Mouse (Mus musculus) heart, postnatal 36 days (tissue): ENCODE results near the gene Rnf216. TPM values are rescaled to one million over a fixed set of nuclear protein-coding genes. Genes with fewer than 3 reads are reported as not detected.
A peak's percentile ranks its signal among the peaks of the same experiment; 100 is the strongest.

ENCODE experiments used
- DNase-seq, 2 experiments: peaks; one replicate each; pipeline ENCODE4 v3.0.0; 2021 to 2022
- intact Hi-C: fragments of 180-260 bp; cut with DNase I; formaldehyde crosslinking; loops from one replicate; pipeline ENCODE4 v1.15.1; 2025
- total RNA-seq, 2 experiments: library from RNA; stranded (reverse); gene quantifications; 2 replicates each; pipeline ENCODE4 v1.2.3; 2021

Rnf216 gene
- total RNA-seq, 2 experiments from 2014 or later, result 27.1 to 28.0 TPM

DNA sequence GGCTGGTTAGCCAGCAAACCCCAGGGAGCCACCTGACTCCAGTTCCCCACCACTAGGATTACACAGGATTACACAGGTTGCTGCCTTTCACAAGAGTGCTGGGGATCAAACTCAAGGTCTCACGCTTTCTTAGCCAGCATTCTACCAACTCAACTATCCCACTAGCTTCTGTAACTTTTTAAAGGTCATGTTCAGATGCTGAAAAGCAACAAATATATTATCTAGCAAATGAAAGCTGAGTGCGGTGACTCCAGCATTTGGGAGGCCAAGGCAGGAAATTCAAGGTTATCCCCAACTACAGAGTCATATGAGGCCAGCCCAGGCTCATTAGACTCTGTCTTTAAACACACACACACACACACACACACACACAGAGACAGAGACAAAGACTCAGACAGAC lies 9.6 kb downstream of the Rnf216 start:
- no peak for DNase-seq
- intact Hi-C loops, result no loop called here

GRCm38 (mm10) chr5:143101626-143102025 lies 11.2 kb downstream of the Rnf216 start:
- no peak for DNase-seq
- intact Hi-C loops, result no loop called here

DNA sequence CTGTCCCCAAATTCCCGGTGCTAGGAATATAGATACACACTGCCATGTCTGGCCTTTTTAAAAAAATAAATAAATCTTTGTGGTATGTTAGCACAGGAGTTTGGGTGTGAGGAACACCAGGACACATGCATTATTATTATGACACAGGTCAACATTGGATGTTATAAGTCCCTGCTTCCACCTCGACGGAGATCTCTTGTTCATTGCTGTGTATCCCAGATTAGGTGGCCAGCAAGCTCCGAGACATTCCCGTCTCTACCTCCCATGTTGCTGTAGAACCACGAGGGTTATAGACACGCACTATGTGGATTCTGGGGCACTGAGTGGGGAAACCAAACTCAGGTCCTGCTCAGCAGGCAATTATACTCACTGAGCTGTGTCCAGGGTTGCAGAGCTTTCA lies 17.5 kb downstream of the Rnf216 start:
- intact Hi-C loops, result no loop called here
- no peak for DNase-seq

DNA sequence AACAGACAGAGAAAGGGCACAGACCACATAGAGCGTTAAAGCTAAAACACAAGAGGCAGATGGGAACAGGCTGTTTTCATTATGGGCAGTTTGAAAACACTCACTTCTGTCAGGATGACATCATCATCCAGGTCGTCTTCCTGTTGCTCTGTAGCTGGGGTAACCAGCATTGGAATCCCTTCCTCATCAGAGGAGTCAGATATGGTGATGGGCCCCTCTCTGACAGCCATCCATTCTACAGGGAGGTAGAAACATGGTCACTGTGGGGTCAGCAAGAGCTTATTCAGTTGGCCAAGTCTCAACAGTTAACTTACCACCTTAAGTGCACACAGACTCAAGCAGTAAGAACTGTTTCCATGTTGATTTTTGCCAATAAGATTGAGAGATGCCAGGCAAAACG lies 19.9 kb downstream of the Rnf216 start:
- no peak for DNase-seq
- intact Hi-C loops, result no loop called here

DNA sequence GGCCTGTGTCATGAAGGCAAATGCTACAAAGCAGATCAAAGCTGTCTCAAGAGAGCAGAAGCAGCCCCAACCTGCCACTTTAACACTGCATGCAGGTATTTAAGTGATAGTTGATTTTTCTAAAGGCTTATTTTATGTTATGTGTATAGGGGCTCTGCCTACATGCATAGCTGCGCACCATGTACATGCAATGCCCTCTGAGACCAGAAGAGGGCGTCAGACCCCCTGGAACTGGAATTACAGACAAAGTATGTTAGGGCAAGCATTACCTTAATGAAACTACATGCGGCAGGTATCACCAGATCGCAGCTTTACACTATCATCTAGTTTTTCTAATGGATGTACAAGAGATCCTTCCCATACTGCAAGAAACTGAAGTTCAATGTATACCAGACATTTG lies 27.9 kb downstream of the Rnf216 start:
- intact Hi-C loops, result loop anchor here (5.0 kb wide), 1 partner anchor 217 kb away; no protein-coding TSS in a partner anchor
- peak; percentile 27 to 36 for DNase-seq

- no peak for DNase-seq
- intact Hi-C loops, result no loop called here
Measured at GRCm38 (mm10) chr5:143079806-143080205, 33.0 kb downstream of the Rnf216 start.

DNA sequence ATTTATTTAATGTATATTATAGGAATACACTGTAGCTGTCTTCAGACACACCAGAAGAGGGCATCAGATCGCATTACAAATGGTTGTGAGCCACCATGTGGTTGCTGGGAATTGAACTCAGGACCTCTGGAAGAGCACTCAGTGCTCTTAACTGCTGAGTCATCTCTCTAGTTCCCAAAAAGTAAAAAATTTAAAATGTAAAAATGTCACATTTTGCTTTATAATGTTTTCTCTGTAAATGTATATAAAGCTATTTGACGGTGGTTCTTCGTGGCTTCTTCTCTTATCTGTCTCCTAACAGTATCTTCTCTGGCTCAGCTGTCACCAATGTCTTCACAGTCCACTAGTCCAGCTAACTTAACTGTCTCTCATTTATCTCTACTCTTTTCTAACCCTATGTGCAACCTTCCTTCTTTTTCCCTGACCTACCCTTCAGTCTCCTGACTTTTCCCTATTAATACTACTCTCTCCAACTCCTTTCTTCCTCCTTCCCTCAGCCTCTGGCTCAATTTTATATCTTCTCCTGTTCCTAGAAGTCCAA lies 36.1 kb downstream of the Rnf216 start:
- no peak for DNase-seq
- intact Hi-C loops, result no loop called here

DNA sequence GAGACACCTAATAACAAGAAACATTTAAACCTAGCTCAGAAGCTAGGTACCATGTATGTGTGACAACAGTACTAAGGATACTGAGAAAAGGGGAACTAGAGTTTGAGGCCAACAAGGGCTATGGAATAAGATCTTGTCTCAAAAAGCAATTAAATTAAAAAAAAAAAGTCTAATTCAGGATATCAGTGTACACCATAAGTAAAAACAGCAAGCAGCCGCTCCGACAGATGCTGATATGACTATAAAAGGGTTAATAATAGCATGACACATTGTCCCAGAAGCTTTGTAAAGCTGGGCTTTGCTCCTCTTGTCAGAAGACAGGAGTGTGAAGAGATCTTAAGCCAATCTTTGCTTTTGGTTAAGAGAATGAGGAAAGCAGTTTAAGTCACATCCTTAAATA lies 36.8 kb downstream of the Rnf216 start:
- intact Hi-C loops, result no loop called here
- no peak for DNase-seq

DNA sequence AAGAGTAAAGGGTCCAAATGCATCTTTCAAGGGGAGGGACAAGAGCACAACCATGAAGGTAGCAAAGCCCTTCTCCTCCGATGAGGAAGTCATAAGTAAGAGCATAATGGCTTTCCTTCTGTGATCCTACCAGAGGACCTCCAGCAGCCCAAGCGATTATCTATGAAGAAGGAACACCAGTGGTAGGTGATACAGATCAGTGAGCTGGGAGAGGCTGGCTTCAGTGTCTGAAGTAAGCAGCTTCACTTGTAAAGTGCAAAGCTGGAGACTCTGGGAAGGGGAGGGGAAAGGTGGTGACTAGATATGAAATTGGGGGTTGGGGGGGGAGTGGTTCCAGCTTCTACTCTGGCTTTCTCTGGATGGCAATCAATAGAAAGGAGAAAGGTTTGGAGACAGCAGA lies 43.7 kb downstream of the Rnf216 start:
- no peak for DNase-seq
- intact Hi-C loops, result loop anchor here (5.0 kb wide), 1 partner anchor 302 kb away; no protein-coding TSS in a partner anchor

- intact Hi-C loops, result loop anchor here (5.0 kb wide), 1 partner anchor 301 kb away; no protein-coding TSS in a partner anchor
- no peak for DNase-seq
Measured at GRCm38 (mm10) chr5:143068382-143068781, 44.4 kb downstream of the Rnf216 start.

DNA sequence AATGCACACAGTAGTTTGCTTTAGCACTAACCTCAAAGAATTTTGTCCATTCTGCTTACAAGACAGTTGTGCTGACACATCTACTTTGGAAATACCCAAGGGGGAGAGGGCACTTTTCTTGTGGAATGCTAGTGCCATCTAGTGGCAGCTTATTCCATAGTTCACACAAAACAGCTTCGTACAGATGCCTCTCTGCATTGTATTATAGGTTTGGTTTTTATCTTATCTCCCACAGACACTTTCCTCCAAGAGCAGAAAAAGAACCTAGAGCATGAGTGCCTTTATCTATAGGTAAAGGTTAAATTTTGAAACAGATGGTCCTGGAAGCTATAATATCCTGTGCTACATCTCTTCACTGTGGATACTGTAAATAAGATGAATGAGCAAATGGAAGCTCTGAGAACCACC lies 46.2 kb downstream of the Rnf216 start:
- peak; percentile 69 to 77 for DNase-seq
- intact Hi-C loops, result loop anchor here (1.0 to 5.0 kb wide), 4 partner anchors 24 to 299 kb away; no protein-coding TSS in a partner anchor

- intact Hi-C loops, result loop anchor here (1.0 to 5.0 kb wide), 4 partner anchors 23 to 299 kb away; no protein-coding TSS in a partner anchor
- no peak for DNase-seq
Measured at GRCm38 (mm10) chr5:143066096-143066495, 46.7 kb downstream of the Rnf216 start.

- DNase-seq, result peak in 1 of 2 experiments; percentile 50
- intact Hi-C loops, result loop anchor here (5.0 kb wide), 1 partner anchor 298 kb away; no protein-coding TSS in a partner anchor
Measured at GRCm38 (mm10) chr5:143065230-143065629, 47.6 kb downstream of the Rnf216 start.

DNA sequence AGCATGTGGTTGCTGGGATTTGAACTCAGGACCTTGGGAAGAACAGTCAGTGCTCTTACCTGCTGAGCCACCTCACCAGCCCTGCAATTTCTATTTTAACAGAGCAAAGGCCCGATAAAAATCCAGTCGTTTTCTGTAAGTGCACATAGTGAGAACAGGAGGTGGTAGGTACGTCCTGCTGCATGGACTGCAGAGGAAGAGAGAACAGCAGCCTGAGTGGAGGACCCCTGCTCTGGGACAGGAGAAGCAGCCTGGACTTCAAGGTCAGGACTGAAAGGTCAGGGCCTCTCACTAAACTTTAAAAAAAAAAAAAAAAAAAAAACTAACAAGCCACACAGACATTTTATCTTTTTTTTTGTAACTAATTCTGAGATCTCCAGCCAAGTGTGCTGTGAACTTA lies 50.5 kb downstream of the Rnf216 start:
- intact Hi-C loops, result no loop called here
- DNase-seq, result no peak

GRCm38 (mm10) chr5:143061511-143061910 lies 51.3 kb downstream of the Rnf216 start:
- intact Hi-C loops, result no loop called here
- no peak for DNase-seq

DNA sequence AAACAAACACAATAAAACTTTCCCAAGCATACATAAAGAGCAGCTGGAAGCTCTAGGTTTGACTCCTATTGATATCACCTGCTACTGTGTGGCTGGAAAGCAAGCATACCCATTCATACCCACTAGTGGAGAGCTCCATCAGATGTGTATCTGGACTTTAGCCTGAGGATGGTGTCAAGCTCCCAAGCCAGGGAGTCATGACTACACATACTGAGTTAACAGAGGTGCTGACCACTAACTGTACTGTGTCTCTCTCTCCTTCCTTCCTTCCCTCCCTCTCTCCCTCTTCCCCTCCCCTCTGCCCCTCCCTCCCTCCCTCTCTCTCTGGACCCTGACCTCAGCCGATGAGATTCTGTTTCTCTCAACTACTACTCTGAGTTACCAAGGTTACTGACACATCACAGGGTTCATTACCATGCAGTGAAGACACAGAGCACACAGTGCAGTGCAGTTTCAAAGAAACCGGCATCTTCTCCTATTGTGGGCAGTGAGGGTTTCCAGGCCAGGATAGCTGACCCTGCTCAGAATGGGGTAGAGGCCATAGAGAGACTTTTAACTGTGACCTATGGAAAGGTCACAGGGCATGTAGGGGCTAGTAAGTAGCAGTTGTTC lies 51.9 kb downstream of the Rnf216 start:
- DNase-seq, result no peak
- intact Hi-C loops, result no loop called here

DNA sequence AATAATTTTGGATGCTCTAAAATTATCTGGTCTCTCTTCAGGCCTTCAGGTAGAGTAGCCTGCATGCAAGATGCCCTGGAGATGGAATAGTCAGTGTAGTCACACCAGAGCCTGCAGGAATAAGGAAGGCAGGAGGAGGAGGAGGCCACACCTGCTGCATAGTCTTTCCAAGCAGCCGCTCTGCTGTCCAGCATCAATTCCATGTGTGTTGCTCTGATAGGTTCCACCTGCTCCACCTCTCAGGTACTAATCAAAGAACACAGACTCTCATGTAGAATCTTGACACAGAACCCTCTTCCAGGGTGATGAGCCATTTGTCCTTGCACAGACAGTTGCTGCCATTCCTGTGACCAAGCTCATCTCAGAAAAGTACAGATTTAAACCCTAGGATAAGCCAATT lies 52.8 kb downstream of the Rnf216 start:
- DNase-seq, result no peak
- intact Hi-C loops, result no loop called here

- intact Hi-C loops, result no loop called here
- DNase-seq, result no peak
Measured at GRCm38 (mm10) chr5:143059182-143059581, 53.6 kb downstream of the Rnf216 start.

DNA sequence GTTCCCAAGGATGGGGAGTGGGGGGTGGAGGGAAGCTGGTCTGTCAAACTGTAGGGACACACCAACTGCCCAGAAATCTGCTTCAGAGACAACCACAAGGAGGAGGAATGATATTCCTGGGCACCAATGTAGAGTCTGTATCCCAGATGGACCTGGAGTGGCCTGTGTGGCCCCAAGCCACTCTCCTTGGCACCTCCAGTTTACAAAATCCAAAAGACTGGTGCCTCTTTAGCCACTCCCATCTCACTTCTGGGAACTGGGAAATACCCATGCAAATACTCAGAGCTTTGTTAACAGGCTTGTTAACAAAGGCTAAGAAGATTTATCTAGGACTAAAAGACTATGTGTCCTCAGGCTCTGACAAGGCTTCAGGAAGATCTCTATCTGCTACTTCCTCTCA lies 54.1 kb downstream of the Rnf216 start:
- intact Hi-C loops, result no loop called here
- DNase-seq, result no peak

DNA sequence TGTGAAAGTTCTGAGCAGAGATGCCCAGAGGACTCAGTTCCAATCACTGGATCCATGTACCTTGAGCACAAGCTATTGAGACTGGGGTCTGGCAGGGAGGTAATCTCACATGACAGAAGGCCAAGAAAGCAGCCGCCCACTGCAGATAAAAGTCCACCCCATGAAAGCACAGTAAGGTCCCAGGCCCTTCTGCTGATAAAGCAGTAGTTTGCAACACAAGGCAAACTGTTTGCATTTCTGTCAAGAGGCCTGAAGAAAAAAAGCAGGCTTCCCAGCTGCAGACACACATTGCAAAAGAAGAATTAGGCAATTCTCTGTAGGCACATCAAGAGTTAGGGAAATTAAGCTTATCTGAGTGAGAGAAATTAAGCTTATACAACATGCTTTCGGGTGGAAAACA lies 54.6 kb downstream of the Rnf216 start:
- intact Hi-C loops, result no loop called here

GRCm38 (mm10) chr5:143057753-143058152 lies 55.0 kb downstream of the Rnf216 start:
- intact Hi-C loops, result no loop called here
- no peak for DNase-seq

More for the DNA sequence above, 54.6 kb downstream of the Rnf216 start:
- DNase-seq, result no peak

DNA sequence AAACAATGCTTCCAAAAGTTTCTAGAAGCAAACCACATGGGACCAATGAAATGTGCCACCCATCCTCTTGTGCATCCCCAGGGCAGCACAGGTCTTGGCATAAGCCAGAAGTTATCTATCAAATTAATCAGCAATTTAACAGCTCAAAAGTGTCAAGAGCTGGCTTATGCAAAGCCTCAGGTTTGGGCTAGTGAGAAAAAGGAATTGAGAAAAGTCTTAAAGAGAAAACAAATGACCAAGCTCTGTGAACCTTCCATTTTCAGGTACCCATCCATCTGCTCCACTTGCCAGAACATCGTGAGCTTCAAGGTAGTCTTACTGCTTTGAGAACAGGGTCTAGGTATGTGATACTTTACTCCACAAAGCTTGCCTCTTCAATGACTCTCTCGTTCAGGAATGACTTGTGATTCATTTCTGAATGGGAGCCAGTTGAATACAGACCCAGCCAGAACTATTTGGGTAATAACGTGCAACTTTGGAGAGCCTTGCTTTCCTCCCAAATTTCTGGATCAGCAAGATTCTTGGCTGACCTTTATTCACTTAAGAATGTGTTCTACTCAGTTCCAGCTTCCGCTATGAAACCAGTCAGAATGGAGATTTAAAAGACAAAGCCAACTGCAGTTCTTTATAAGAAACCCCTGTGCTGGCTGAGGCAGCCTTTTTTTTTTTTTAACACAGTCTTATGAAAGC lies 56.5 kb downstream of the Rnf216 start:
- intact Hi-C loops, result no loop called here

More for the DNA sequence above, 56.5 kb downstream of the Rnf216 start:
- peak in 1 of 2 experiments; percentile 24 for DNase-seq
